Mouse (Mus musculus) embryonic facial prominence, embryonic 10.5 days (tissue): ENCODE measurements around the gene Zfp592. TPM values are rescaled to one million over a fixed set of nuclear protein-coding genes. Genes with fewer than 3 reads are reported as not detected.
A peak's percentile ranks its signal among the peaks of the same experiment; 100 is the strongest.

Source experiments
- DNase-seq: peaks from one replicate; pipeline ENCODE4 v3.0.0-alpha.2; 2017; ENCODE audit warnings: low spot score
- H3K27ac ChIP-seq: fragments of 300-500 bp; sonication (generic); replicated peaks from 2 replicates; pipeline ENCODE4 v1.5.1; 2016; ENCODE audit warnings: mild to moderate bottlenecking
- H3K27me3 ChIP-seq: fragments of 300-500 bp; sonication (generic); replicated peaks from 2 replicates; pipeline ENCODE4 v1.6.1; 2016; ENCODE audit warnings: low read depth, mild to moderate bottlenecking; ENCODE audit not compliant: poor library complexity, severe bottlenecking
- H3K36me3 ChIP-seq: fragments of 300-500 bp; sonication (generic); replicated peaks from 2 replicates; pipeline ENCODE4 v1.6.1; 2016; ENCODE audit warnings: mild to moderate bottlenecking, moderate library complexity
- H3K4me1 ChIP-seq: fragments of 300-500 bp; sonication (generic); 2 replicates; pipeline ENCODE4 v1.6.1; 2016
- H3K4me3 ChIP-seq: fragments of 300-500 bp; sonication (generic); 2 replicates; pipeline ENCODE4 v1.5.1; 2016; ENCODE audit warnings: mild to moderate bottlenecking, moderate library complexity
- H3K9me3 ChIP-seq: fragments of 300-500 bp; sonication (generic); 2 replicates; pipeline ENCODE4 v1.6.1; 2016; ENCODE audit warnings: mild to moderate bottlenecking
- WGBS: fragments of 180-500 bp; shearing (Covaris S2); methylation state at CpG from one replicate; pipeline ENCODE4 v1.1.7; 2016; 5-methylcytosine and 5-hydroxymethylcytosine counted together
- polyA plus RNA-seq: library from polyadenylated mRNA; unstranded; fragments of >200 nt; fragmentation: Nextera tagmentation; extraction: Ambion mirVana; gene quantifications from 2 replicates; pipeline ENCODE4 v1.2.1, GENCODE M21; 2016

Gene Zfp592
- polyA plus RNA-seq, 1 experiment from 2014 or later, result 16.3 TPM

DNA sequence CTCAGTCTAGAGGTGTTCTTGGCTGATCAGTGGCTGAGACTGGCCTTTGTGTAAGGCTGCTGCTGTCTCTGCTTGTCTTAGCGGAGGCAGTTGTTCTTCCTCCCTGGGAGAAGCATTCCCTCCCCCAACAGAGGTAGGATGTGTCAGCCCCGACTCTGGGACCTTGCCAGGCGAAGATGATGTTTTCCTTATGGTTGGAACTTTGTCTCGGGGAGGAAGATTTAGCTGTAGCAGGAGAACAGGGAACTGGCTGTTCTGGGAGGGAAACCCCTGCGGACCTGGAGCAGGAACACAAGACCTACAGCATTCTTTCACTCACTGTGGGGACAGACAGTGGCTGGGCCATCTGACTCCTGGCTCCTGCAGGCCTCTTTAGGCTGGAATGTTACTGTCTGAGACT, 79.0 kb downstream of the Zfp592 start:
- no peak overlapping the region for H3K27ac ChIP-seq
- peaks cover 36% of the 10 kb centered on the region for H3K4me1 ChIP-seq
- DNase-seq, result no peak
- no peak overlapping the region for H3K4me3 ChIP-seq
- H3K27me3 ChIP-seq, result 0 out of 2 replicates have a peak, but pooled peaks cover under 1% of the 10 kb centered on the region
- no peaks in the 10 kb centered on the region for H3K36me3 ChIP-seq
- H3K9me3 ChIP-seq, result no peaks in the 10 kb centered on the region
- 33% methylated on average over 5 of the region's 5 CpGs for WGBS

DNA sequence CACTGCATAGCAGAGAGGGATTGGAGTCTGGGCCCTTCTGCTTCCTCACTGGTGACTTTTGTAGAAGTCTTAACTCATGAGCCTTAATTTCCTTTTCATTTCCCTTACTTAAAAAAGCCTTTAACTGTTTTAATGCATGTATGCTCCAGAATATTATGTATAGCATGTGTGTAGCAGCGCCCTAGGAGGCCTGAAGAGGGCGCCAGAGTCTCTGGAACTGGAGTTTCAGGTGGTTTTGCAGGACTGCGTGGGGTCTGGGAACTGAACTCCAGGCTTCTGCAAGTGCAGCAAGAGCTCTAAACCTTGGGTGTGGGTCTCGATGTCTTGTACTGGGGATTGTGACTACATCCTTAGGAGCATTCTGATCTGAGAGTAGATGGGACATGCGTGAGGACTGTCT, 79.8 kb downstream of the Zfp592 start:
- 0 out of 2 replicates have a peak, but pooled peaks cover 5% of the 10 kb centered on the region for H3K27me3 ChIP-seq
- no peak overlapping the region for H3K4me3 ChIP-seq
- 82% methylated on average over 5 of the region's 5 CpGs for WGBS
- H3K27ac ChIP-seq, result no peak overlapping the region
- H3K9me3 ChIP-seq, result no peaks in the 10 kb centered on the region
- DNase-seq, result no peak
- H3K4me1 ChIP-seq, result peaks cover 36% of the 10 kb centered on the region
- no peaks in the 10 kb centered on the region for H3K36me3 ChIP-seq

DNA sequence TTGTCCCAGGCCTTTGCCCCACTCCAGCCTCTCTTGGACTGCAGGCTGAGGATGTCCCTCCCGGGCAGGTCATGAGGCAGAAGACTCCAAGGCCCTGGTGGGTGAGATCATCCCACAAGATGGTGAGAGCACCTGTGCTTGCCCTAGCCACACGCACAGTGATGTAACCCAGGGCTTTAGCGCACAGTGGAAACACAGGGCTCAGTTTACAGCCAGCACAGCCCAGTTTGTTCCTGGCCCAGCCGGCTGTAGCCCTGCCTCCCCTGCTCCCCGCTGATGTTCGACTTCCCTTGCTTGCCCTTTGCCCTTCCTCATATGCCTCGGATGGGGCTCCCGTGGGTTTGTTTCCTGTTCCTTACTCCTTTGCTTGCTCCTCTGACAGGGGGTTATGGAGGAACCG, 81.1 kb downstream of the Zfp592 start:
- DNase-seq, result peak; percentile 54
- WGBS, result 45% methylated on average over 9 of the region's 9 CpGs
- Histone ChIP-seq H3K27ac (peak overlapping the region; percentile 16; the same call in 1 of the 2 replicates), H3K36me3 (no peaks in the 10 kb centered on the region), H3K4me3 (no peak overlapping the region), H3K27me3 (0 out of 2 replicates have a peak, but pooled peaks cover 5% of the 10 kb centered on the region), H3K9me3 (no peaks in the 10 kb centered on the region), H3K4me1 (peaks cover 36% of the 10 kb centered on the region)

DNA sequence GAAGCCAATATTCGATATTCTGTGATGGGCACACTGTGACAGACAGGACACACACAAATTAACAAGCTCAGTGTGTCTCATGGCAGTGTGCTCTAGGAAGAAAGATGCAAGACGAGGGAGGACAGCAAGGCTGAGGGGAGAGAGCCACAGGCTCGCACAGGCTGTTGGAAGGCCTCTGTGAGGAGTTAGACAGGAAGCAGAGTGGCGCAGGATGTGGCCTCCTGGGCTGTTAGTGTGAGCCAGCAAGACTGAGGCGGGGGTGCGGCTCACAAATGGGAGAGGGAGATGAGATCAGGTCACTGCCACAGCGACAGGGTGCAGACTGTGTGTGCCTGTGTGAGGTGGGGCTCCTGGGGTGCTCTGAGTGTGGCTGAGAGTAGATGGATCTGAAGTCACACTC, 81.8 kb downstream of the Zfp592 start:
- Histone ChIP-seq H3K27me3 (0 out of 2 replicates have a peak, but pooled peaks cover 5% of the 10 kb centered on the region), H3K36me3 (no peaks in the 10 kb centered on the region), H3K4me1 (peaks cover 36% of the 10 kb centered on the region), H3K27ac (peak overlapping the region; percentile 2; the same call in 1 of the 2 replicates), H3K4me3 (no peak overlapping the region), H3K9me3 (no peaks in the 10 kb centered on the region)
- WGBS, result 69% methylated on average over 7 of the region's 7 CpGs
- no peak for DNase-seq

DNA sequence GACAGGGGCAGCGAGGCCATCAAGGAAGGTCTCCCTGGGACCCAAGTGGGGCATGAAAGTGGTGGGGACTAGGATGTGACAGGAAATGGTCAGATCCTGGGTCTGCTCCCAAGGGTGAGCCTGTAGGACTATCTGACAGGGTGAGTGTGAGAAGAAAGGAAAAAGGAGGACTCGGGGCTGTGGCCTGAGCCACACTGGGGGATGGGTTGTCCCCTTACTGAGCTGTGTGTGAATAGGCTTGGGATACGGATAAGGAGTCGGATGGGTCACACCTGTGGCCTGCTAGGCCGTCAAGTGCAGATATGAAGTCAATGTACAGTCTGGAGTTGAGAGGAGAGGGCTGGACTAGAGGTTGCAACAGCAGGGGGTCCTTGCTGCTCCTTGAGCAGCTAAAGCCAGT, 82.3 kb downstream of the Zfp592 start:
- Histone ChIP-seq H3K27ac (peak overlapping the region; percentile 2; the same call in 1 of the 2 replicates), H3K4me1 (peaks cover 36% of the 10 kb centered on the region), H3K9me3 (no peaks in the 10 kb centered on the region), H3K27me3 (0 out of 2 replicates have a peak, but pooled peaks cover 5% of the 10 kb centered on the region), H3K4me3 (no peak overlapping the region), H3K36me3 (no peaks in the 10 kb centered on the region)
- DNase-seq, result no peak
- WGBS, result 89% methylated on average over 5 of the region's 5 CpGs

DNA sequence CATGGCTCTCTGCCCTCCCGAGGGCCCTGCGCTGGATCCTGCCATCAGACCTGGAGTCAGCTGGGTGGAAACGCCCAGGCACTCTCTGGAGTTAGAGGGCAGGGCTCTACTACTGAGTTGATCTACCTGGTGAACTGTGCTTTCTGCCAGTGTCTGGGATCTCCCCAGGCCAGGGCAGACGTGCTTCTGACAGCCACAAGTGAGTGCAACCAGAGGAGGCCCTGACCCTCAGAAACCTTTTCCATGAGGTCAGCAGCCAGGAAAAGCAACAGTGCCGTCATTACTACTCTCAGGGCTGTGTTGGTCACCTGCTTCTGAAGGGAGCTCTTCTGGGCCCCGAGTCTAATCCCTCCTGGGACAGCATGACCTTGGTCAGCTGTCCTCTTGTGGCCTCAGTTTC, 83.5 kb downstream of the Zfp592 start:
- Histone ChIP-seq H3K27me3 (0 out of 2 replicates have a peak, but pooled peaks cover 5% of the 10 kb centered on the region), H3K9me3 (no peaks in the 10 kb centered on the region), H3K36me3 (no peaks in the 10 kb centered on the region), H3K27ac (no peak overlapping the region), H3K4me3 (no peak overlapping the region), H3K4me1 (peaks cover 40% of the 10 kb centered on the region)
- no peak for DNase-seq
- WGBS, result 65% methylated on average over 6 of the region's 6 CpGs

DNA sequence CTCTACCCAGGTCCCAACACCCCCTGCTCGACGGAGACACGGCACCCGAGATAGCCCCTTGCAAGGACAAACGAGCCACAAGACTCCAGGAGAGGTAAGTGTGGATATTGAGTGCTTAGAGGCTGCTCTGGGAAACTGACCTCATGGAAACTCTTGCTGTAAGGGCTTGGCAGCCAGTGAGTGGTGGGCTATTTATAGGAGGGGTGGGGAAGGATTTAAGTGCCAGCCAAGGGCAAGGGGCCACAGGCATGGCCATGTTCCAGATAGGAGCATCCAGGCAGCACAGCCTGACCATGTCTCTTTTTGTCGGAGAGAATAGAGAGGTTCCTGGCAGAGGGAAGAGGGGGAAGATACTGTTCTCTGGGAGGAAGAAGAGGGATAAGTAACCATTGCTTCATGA, 85.3 kb downstream of the Zfp592 start:
- no peak overlapping the region for H3K4me3 ChIP-seq
- no peaks in the 10 kb centered on the region for H3K36me3 ChIP-seq
- no peaks in the 10 kb centered on the region for H3K9me3 ChIP-seq
- 88% methylated on average over 6 of the region's 6 CpGs for WGBS
- H3K27ac ChIP-seq, result no peak overlapping the region
- peaks cover 33% of the 10 kb centered on the region for H3K4me1 ChIP-seq
- H3K27me3 ChIP-seq, result 0 out of 2 replicates have a peak, but pooled peaks cover 5% of the 10 kb centered on the region
- DNase-seq, result no peak

DNA sequence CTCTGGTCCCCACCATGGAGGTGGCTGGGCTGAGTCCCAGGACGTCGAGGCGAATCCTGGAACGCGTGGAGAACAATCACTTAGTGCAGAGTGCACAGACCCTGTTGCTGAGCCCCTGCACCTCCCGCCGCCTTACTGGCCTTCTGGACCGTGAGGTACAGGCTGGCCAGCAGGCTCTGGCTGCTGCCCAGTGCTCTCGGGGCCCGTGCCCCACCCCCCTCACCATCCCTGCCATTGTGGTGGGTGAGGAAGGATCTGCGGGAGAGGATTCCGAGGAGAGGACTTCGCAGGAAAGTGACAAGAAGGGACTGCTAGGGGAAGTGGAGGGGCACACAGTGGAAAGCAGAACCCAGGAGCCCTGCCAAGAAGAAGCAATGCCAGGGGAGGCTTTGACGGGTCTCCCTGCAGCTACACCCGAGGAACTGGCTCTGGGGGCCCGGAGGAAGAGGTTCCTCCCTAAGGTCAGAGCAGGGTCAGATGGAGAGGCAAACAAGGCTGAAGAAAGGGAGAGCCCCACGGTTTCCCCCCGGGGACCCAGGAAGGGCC, 100.0 kb downstream of the Zfp592 start:
- H3K27ac ChIP-seq, result peak overlapping the region; percentile 41; the same call in 1 of the 2 replicates
- no peak overlapping the region for H3K4me3 ChIP-seq

DNA sequence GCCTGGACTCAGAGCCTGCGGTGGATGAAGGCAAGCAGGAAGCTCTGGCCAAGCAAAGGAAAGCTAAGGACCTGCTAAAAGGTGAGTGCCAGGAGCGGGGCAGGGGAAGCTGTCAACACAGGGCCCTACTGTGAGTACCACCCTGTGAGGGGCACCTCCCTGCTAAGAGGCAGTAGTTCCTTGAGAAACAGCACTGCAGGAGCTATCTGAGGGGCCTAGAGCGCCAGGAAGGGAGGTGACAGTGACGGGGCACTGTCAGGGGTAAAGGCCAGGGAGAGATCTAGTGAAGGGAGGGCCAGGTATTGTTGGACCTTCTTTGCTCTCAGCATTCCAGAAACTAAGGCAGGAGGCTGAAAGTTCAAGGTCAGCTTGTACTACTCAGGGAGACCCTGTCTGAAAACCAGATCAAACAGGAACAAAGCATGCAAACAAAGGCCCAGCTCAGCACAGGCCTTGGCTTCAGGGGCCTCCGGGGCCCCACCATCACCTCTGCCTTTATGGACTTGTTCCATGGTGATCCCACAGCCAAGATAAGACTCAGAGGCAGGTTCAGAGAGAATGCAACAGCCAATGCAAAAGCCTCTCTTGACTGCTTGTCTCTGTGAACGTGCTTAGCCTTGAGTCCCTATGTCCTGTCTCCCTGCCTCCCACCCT, 100.8 kb downstream of the Zfp592 start:
- no peak for DNase-seq
- Histone ChIP-seq H3K36me3 (no peaks in the 10 kb centered on the region), H3K4me1 (peaks cover 12% of the 10 kb centered on the region), H3K9me3 (no peaks in the 10 kb centered on the region), H3K27me3 (no peaks in the 10 kb centered on the region), H3K27ac (peak overlapping the region; percentile 41; the same call in 1 of the 2 replicates), H3K4me3 (no peak overlapping the region)
- WGBS, result 77% methylated on average over 6 of the region's 6 CpGs

More for the DNA sequence above, 100.0 kb downstream of the Zfp592 start:
- WGBS, result 60% methylated on average over 18 of the region's 18 CpGs
- no peak for DNase-seq
- Histone ChIP-seq H3K27me3 (no peaks in the 10 kb centered on the region), H3K9me3 (no peaks in the 10 kb centered on the region), H3K4me1 (peaks cover 12% of the 10 kb centered on the region), H3K36me3 (no peaks in the 10 kb centered on the region)

Other genes with a start within 250 kb of the Zfp592 start
- gene Iqgap1, start 167.7 kb upstream of the Zfp592 start, polyA plus RNA-seq, result 29.2 and 29.3 TPM in 2 replicates
- gene Zscan2, start 132.8 kb upstream of the Zfp592 start, polyA plus RNA-seq, result 3.0 and 3.5 TPM in 2 replicates
- gene Wdr73, start 92.4 kb upstream of the Zfp592 start, polyA plus RNA-seq, result 49.1 and 52.0 TPM in 2 replicates
- 7.0 and 7.4 TPM in 2 replicates for gene Nmb, start 88.6 kb upstream of the Zfp592 start, polyA plus RNA-seq
- gene Sec11a, start 45.9 kb upstream of the Zfp592 start, polyA plus RNA-seq, result 188 and 190 TPM in 2 replicates
- gene Alpk3, start 63.9 kb downstream of the Zfp592 start, polyA plus RNA-seq, result 0.11 and 0.20 TPM in 2 replicates
- 0.05 TPM in 1 of 2 replicates, not detected in the other for gene Slc28a1, start 121.1 kb downstream of the Zfp592 start, polyA plus RNA-seq
- gene Pde8a, start 219.9 kb downstream of the Zfp592 start, polyA plus RNA-seq, result 2.2 and 2.4 TPM in 2 replicates